Mouse (Mus musculus): ENCODE results near the gene Ost4. TPM values are rescaled to one million over a fixed set of nuclear protein-coding genes. Genes with fewer than 3 reads are reported as not detected.

Gene Ost4
- total and polyA plus RNA-seq, 2 experiments from 2014 or later = 116 to 190 TPM

- DNase-seq = no peak
- no peak overlapping the region for H3K27ac ChIP-seq (ENCODE audit: low read depth, low read length)
- H3K4me1 ChIP-seq (ENCODE audit: insufficient read depth) = 0 out of 2 replicates have a peak, but pooled peaks cover 4% of the 10 kb centered on the region
- WGBS = 95% methylated on average over 5 of the region's 5 CpGs
- no peaks in the 10 kb centered on the region for H3K27me3 ChIP-seq (ENCODE audit: insufficient read depth, low read length)
- no peak overlapping the region for H3K9ac ChIP-seq
- no peaks in the 10 kb centered on the region for H3K9me3 ChIP-seq (ENCODE audit: low read length)
- no peaks in the 10 kb centered on the region for H3K36me3 ChIP-seq (ENCODE audit: insufficient read depth)
- no peak for ATAC-seq
- H3K4me3 ChIP-seq (ENCODE audit: low read depth, low read length) = no peak overlapping the region
- no peak overlapping the region for H3K4me2 ChIP-seq (ENCODE audit: low read depth)
- TF ChIP-seq CTCF (IDR thresholded peaks at IDR 0.05; ENCODE audit: low read depth) = no peak
Measured at GRCm38 (mm10) chr5:30925217-30925616, 17.6 kb upstream of the Ost4 start.

GRCm38 (mm10) chr5:30924614-30925013 is 17.0 kb upstream of the Ost4 start:
- H3K36me3 ChIP-seq (ENCODE audit: insufficient read depth) = no peaks in the 10 kb centered on the region
- H3K4me2 ChIP-seq (ENCODE audit: low read depth) = no peak overlapping the region
- no peak overlapping the region for H3K4me3 ChIP-seq (ENCODE audit: low read depth, low read length)
- no peak overlapping the region for H3K9ac ChIP-seq
- TF ChIP-seq CTCF (IDR thresholded peaks at IDR 0.05; ENCODE audit: low read depth) = no peak
- no peaks in the 10 kb centered on the region for H3K9me3 ChIP-seq (ENCODE audit: low read length)
- H3K27ac ChIP-seq (ENCODE audit: low read depth, low read length) = no peak overlapping the region
- ATAC-seq (no peak), DNase-seq (no peak)
- 75% methylated on average over 8 of the region's 8 CpGs for WGBS
- H3K4me1 ChIP-seq (ENCODE audit: insufficient read depth) = 0 out of 2 replicates have a peak, but pooled peaks cover 4% of the 10 kb centered on the region
- no peaks in the 10 kb centered on the region for H3K27me3 ChIP-seq (ENCODE audit: insufficient read depth, low read length)

- no peak for TF ChIP-seq CTCF (IDR thresholded peaks at IDR 0.05; ENCODE audit: low read depth)
- 90% methylated on average over 6 of the region's 6 CpGs for WGBS
- Histone ChIP-seq H3K9me3 (ENCODE audit: low read length) (no peaks in the 10 kb centered on the region), H3K9ac (no peak overlapping the region), H3K27ac (ENCODE audit: low read depth, low read length) (no peak overlapping the region), H3K4me2 (ENCODE audit: low read depth) (no peak overlapping the region), H3K36me3 (ENCODE audit: insufficient read depth) (no peaks in the 10 kb centered on the region), H3K27me3 (ENCODE audit: insufficient read depth, low read length) (no peaks in the 10 kb centered on the region), H3K4me3 (ENCODE audit: low read depth, low read length) (no peak overlapping the region), H3K4me1 (ENCODE audit: insufficient read depth) (0 out of 2 replicates have a peak, but pooled peaks cover 4% of the 10 kb centered on the region)
- ATAC-seq (no peak), DNase-seq (no peak)
Measured at GRCm38 (mm10) chr5:30923119-30923518, 15.5 kb upstream of the Ost4 start.

DNA sequence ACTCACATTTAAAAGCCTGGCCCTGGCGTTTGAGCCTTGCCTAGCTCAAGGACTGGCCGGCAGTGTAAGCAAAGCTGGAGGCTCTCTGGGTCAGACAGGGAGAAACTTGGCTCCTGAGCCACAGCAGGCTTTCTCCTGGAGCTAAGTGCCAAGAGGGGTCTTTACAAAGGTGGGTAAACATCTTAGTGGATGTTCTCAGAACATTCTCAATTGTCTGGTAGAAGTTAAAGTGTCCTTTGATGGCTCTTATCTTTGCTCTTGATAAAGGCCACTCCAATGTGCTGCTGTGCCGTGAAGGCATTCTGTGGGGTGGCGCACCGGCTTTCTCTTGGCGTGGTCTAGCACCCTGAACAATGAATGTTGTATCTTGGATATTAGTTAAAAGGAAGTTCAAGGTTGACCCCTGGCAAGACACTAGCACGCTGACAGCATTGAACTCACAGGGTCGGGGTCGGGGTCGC is 15.0 kb upstream of the Ost4 start:
- Histone ChIP-seq H3K4me1 (ENCODE audit: insufficient read depth) (0 out of 2 replicates have a peak, but pooled peaks cover 4% of the 10 kb centered on the region), H3K27ac (ENCODE audit: low read depth, low read length) (no peak overlapping the region), H3K4me3 (ENCODE audit: low read depth, low read length) (no peak overlapping the region; the same call in 1 of the 2 replicates), H3K9ac (no peak overlapping the region), H3K27me3 (ENCODE audit: insufficient read depth, low read length) (no peaks in the 10 kb centered on the region), H3K4me2 (ENCODE audit: low read depth) (peak overlapping the region; percentile 93), H3K9me3 (ENCODE audit: low read length) (no peaks in the 10 kb centered on the region), H3K36me3 (ENCODE audit: insufficient read depth) (no peaks in the 10 kb centered on the region)
- no peak for DNase-seq
- no peak for TF ChIP-seq CTCF (IDR thresholded peaks at IDR 0.05; ENCODE audit: low read depth)
- WGBS = 75% methylated on average over 10 of the region's 10 CpGs
- ATAC-seq = no peak

DNA sequence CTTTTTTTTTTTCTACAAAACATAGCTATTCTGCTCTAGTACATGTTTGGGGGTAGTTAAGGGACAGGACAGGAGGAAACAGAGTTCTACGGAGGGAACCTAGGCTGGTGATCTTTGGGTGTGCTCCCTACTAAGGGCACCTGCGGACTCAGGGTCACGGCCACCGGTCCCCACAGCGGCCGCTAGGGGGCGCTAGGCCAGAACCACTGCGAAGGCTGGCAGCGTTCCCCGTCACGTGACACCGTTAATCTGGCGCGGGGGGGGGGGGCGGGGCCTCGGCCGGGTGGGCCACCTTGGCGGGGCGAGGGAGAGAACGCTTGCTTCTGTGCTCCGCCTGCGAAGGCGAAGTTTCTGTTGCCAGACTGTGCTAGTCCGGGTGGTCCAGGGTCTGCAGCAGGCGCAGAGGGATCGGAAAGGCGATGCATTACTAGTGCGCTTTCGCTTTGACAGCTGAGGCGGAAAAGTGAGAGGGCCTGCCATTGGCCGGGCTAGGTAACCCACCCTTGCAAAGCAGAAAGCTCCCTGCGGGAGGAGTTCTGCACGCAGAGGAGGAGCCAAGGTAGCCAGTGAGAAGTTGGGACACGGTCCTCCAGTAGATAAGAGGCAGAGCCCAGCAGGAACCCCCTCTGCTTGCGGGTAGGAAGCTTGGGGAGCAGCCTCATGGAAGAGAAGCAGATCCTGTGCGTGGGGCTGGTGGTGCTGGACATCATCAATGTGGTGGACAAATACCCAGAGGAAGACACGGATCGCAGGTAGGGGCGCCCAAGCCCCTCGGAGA is 13.9 kb upstream of the Ost4 start, which contains the start of gene Khk:
Gene Khk (plus strand): TSS at position 176 of the 778 bp plus-strand sequence.
- ATAC-seq (peak; percentile 85), DNase-seq (peak; percentile 93)
- Histone ChIP-seq H3K27ac (ENCODE audit: low read depth, low read length) (peak within 1 kb of the TSS; percentile 59), H3K9me3 (ENCODE audit: low read length) (no peaks in the 10 kb centered on the region), H3K4me3 (ENCODE audit: low read depth, low read length) (peak within 1 kb of the TSS; percentile 54), H3K36me3 (ENCODE audit: insufficient read depth) (no peaks in the 10 kb centered on the region), H3K9ac (peak within 1 kb of the TSS; percentile 45), H3K27me3 (ENCODE audit: insufficient read depth, low read length) (no peaks in the 10 kb centered on the region), H3K4me2 (ENCODE audit: low read depth) (peak within 1 kb of the TSS; percentile 93), H3K4me1 (ENCODE audit: insufficient read depth) (0 out of 2 replicates have a peak, but pooled peaks cover 4% of the 10 kb centered on the region)
- WGBS = 2% methylated on average over 37 of the region's 40 CpGs
- peak; percentile 91 for TF ChIP-seq CTCF (IDR thresholded peaks at IDR 0.05; ENCODE audit: low read depth)

DNA sequence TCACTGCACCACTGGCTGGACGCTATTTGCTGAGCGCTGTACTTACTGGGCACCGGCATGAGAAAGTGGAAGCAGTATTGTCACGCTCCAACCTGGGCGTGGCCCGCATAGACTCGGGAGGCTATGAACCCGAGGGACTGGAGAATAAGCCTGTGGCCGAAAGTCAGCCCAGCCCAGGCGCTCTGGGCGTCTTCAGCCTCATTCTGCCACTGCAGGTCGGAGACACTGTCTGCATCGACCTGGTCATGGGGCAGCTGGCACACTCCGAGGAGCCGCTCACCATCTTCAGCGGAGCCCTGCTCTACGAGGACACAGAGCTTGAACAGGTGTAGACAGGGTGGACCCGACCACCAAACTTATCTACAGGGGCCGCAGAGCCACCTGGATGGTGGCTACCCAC is 13.0 kb upstream of the Ost4 start:
- no peaks in the 10 kb centered on the region for H3K9me3 ChIP-seq (ENCODE audit: low read length)
- WGBS = 62% methylated on average over 19 of the region's 19 CpGs
- DNase-seq (no peak), ATAC-seq (no peak)
- H3K4me2 ChIP-seq (ENCODE audit: low read depth) = no peak overlapping the region
- no peak for TF ChIP-seq CTCF (IDR thresholded peaks at IDR 0.05; ENCODE audit: low read depth)
- no peak overlapping the region for H3K4me3 ChIP-seq (ENCODE audit: low read depth, low read length)
- H3K27ac ChIP-seq (ENCODE audit: low read depth, low read length) = no peak overlapping the region
- H3K9ac ChIP-seq = no peak overlapping the region
- H3K4me1 ChIP-seq (ENCODE audit: insufficient read depth) = 0 out of 2 replicates have a peak, but pooled peaks cover 4% of the 10 kb centered on the region
- no peaks in the 10 kb centered on the region for H3K27me3 ChIP-seq (ENCODE audit: insufficient read depth, low read length)
- no peaks in the 10 kb centered on the region for H3K36me3 ChIP-seq (ENCODE audit: insufficient read depth)
